7 mouse cellular contexts compared by ENCODE assay signal in the genomic region with DNA sequence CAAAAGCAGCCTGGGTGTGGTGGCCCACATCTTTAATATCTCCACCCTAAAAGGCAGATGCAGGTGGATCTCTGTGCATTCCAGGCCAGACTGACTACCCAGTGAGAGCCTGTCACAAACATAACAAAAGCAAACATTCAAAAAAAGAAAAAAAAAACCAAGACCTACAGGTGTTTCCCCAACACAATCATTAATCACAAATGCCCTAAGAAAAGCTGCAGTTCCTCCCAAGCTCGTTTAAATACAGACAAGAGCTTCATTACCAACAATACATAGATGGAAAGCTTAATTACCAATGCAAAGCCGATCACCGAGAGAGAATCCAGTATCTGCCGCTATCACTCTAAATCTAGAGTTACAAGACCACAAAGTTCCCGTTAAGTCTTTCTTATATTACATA. TPM values are rescaled to one million over a fixed set of nuclear protein-coding genes. Genes with fewer than 3 reads are reported as not detected.
A peak's percentile ranks its signal among the peaks of the same experiment; 100 is the strongest.
DNase-seq lines count a peak whose midpoint lies in the region; ATAC-seq and TF ChIP-seq lines count a peak whose summit lies in the region.

No protein-coding gene starts in this region.

- peak overlapping the region; percentile 74 for H3K4me2 ChIP-seq in limb, embryonic 13.5 days (replicated peaks)
- peak overlapping the region; percentile 84 for H3K4me2 ChIP-seq in stomach, embryonic 15.5 days

- ATAC-seq in limb, embryonic 13.5 days (ENCODE audit: low FRiP score, low read depth) = no peak
- no peak for ATAC-seq in stomach, embryonic 15.5 days (ENCODE audit: insufficient read depth, low FRiP score, low read depth)

- H3K4me3 ChIP-seq in lung, adult 2 months (replicated peaks; ENCODE audit: extremely low read depth, low read depth, low read length) = peak overlapping the region; percentile 70
- H3K4me3 ChIP-seq in forebrain, embryonic 10.5 days = peak overlapping the region; percentile 95
- H3K4me3 ChIP-seq in limb, embryonic 13.5 days = peak overlapping the region; percentile 71
- H3K4me3 ChIP-seq in stomach, embryonic 15.5 days (replicated peaks) = peak overlapping the region; percentile 66

- peaks cover 3% of the 10 kb centered on the region; the same call in 1 of the 2 replicates for H3K9me3 ChIP-seq in forebrain, embryonic 10.5 days
- peaks cover 6% of the 10 kb centered on the region for H3K9me3 ChIP-seq in limb, embryonic 13.5 days
- H3K9me3 ChIP-seq in stomach, embryonic 15.5 days = no peaks in the 10 kb centered on the region

- H3K4me1 ChIP-seq in lung, adult 2 months (ENCODE audit: control insufficient read depth, insufficient read depth, low read length) = peaks cover 6% of the 10 kb centered on the region; the same call in 1 of the 2 replicates
- H3K4me1 ChIP-seq in forebrain, embryonic 10.5 days = peaks cover 24% of the 10 kb centered on the region
- peaks cover 16% of the 10 kb centered on the region for H3K4me1 ChIP-seq in limb, embryonic 13.5 days
- H3K4me1 ChIP-seq in stomach, embryonic 15.5 days = peaks cover 5% of the 10 kb centered on the region; the same call in 1 of the 2 replicates

- no peak overlapping the region for H3K27ac ChIP-seq in forebrain, embryonic 10.5 days
- no peak overlapping the region for H3K27ac ChIP-seq in limb, embryonic 13.5 days
- no peak overlapping the region for H3K27ac ChIP-seq in stomach, embryonic 15.5 days

- 8% methylated on average over 5 of the region's 5 CpGs for WGBS in lung, adult 2 months
- WGBS in forebrain, embryonic 10.5 days = 5% methylated on average over 5 of the region's 5 CpGs
- 7% methylated on average over 5 of the region's 5 CpGs for WGBS in limb, embryonic 13.5 days
- WGBS in stomach, embryonic 15.5 days = 9% methylated on average over 5 of the region's 5 CpGs

- DNase-seq in lung, adult 2 months = no peak
- no peak for DNase-seq in lung, postnatal 4 days
- no peak for DNase-seq in forebrain, embryonic 10.5 days (ENCODE audit: extremely low spot score, low spot score)
- no peak for DNase-seq in right cerebral cortex, postnatal 10 days (ENCODE audit: low spot score in 2 of 2)
- no peak for DNase-seq in right cerebral cortex, postnatal 25 days

- H3K36me3 ChIP-seq in forebrain, embryonic 10.5 days (replicated peaks) = peaks cover 17% of the 10 kb centered on the region
- H3K36me3 ChIP-seq in limb, embryonic 13.5 days = peaks cover 8% of the 10 kb centered on the region; the same call in 1 of the 2 replicates
- H3K36me3 ChIP-seq in stomach, embryonic 15.5 days = no peaks in the 10 kb centered on the region

- H3K9ac ChIP-seq in limb, embryonic 13.5 days = 0 out of 2 replicates have a peak overlapping the region, but pooled peaks have one; percentile 31
- no peak overlapping the region for H3K9ac ChIP-seq in stomach, embryonic 15.5 days

- no peak for TF ChIP-seq POLR2A in lung, adult 2 months (IDR thresholded peaks at IDR 0.05; ENCODE audit: borderline replicate concordance, extremely low read depth, low read depth, low read length)

- no peaks in the 10 kb centered on the region for H3K27me3 ChIP-seq in forebrain, embryonic 10.5 days (ENCODE audit: poor library complexity, severe bottlenecking)
- no peaks in the 10 kb centered on the region for H3K27me3 ChIP-seq in limb, embryonic 13.5 days
- H3K27me3 ChIP-seq in stomach, embryonic 15.5 days (replicated peaks) = no peaks in the 10 kb centered on the region

- TF ChIP-seq CTCF in lung, adult 2 months (IDR thresholded peaks at IDR 0.05; ENCODE audit: insufficient read depth, low read length) = no peak

RNA-seq across cellular contexts. Expression of gene Epn2, which starts 1.5 kb away (rescaled TPM):
- 74.0 and 84.5 TPM in 2 replicates for polyA plus RNA-seq in lung, adult 2 months (2012; rRNA removed)
- polyA plus RNA-seq in forebrain, embryonic 10.5 days (2016; fragmentation: Nextera tagmentation; extraction: Ambion mirVana) = 22.5 and 23.4 TPM in 2 replicates
- polyA plus RNA-seq in limb, embryonic 13.5 days (2015; fragmentation: Nextera tagmentation; extraction: Ambion mirVana) = 30.0 and 32.1 TPM in 2 replicates
- polyA plus RNA-seq in stomach, embryonic 15.5 days (2015; fragmentation: Nextera tagmentation; extraction: Ambion mirVana) = 19.7 and 22.5 TPM in 2 replicates
